Mouse (Mus musculus) left cerebral cortex, postnatal 25 days (tissue): ENCODE data around the gene Uqcrfs1. TPM values are rescaled to one million over a fixed set of nuclear protein-coding genes. Genes with fewer than 3 reads are reported as not detected.

Experiments used
- DNase-seq, 2 experiments: peaks; one replicate each; pipeline ENCODE4 v3.0.0; 2022; ENCODE audit warnings: low spot score in 2 of 2, mixed read lengths in 1 of 2
- intact Hi-C: fragments of 180-260 bp; cut with DNase I; formaldehyde crosslinking; loops from one replicate; pipeline ENCODE4 v1.15.1; 2025
- total RNA-seq, 2 experiments: library from RNA; stranded (reverse); gene quantifications; 2 replicates each; pipeline ENCODE4 v1.2.3; 2021

The Uqcrfs1 gene
- 100 to 1,000 TPM; 150 to 154 TPM for total RNA-seq

- intact Hi-C loops = loop anchor here (5.0 kb wide), 1 partner anchor 112 kb away; the partner anchor contains the start of gene Dusp22
- DNase-seq = peak; percentile 96 to 98
Measured at GRCm38 (mm10) chr13:30544856-30545604, at the start of gene Uqcrfs1. TSS of gene Uqcrfs1 (minus strand) at chr13:30545362.

GRCm38 (mm10) chr13:30585786-30586185, 40.6 kb upstream of the Uqcrfs1 start:
- DNase-seq = no peak
- intact Hi-C loops = no loop called here

- intact Hi-C loops = no loop called here
- no peak for DNase-seq
Measured at GRCm38 (mm10) chr13:30582541-30582940, 37.4 kb upstream of the Uqcrfs1 start.

- DNase-seq = no peak
- intact Hi-C loops = no loop called here
Measured at GRCm38 (mm10) chr13:30578806-30579205, 33.6 kb upstream of the Uqcrfs1 start.

- intact Hi-C loops = no loop called here
- no peak for DNase-seq
Measured at GRCm38 (mm10) chr13:30576819-30577218, 31.7 kb upstream of the Uqcrfs1 start.

- intact Hi-C loops = no loop called here
- no peak for DNase-seq
Measured at GRCm38 (mm10) chr13:30572971-30573370, 27.8 kb upstream of the Uqcrfs1 start.

GRCm38 (mm10) chr13:30570182-30570581, 25.0 kb upstream of the Uqcrfs1 start:
- no peak for DNase-seq
- intact Hi-C loops = no loop called here

GRCm38 (mm10) chr13:30567571-30567970, 22.4 kb upstream of the Uqcrfs1 start:
- no peak for DNase-seq
- intact Hi-C loops = loop anchor here (2.0 to 10.0 kb wide), 5 partner anchors 295 to 1091 kb away; no protein-coding TSS in a partner anchor

- intact Hi-C loops = loop anchor here (2.0 to 10.0 kb wide), 5 partner anchors 296 to 1092 kb away; no protein-coding TSS in a partner anchor
- peak; percentile 70 to 79 for DNase-seq
Measured at GRCm38 (mm10) chr13:30566767-30567166, 21.6 kb upstream of the Uqcrfs1 start.

- no peak for DNase-seq
- intact Hi-C loops = loop anchor here (10.0 kb wide), 2 partner anchors 434 to 524 kb away; no protein-coding TSS in a partner anchor
Measured at GRCm38 (mm10) chr13:30560603-30561002, 15.4 kb upstream of the Uqcrfs1 start.

- intact Hi-C loops = loop anchor here (10.0 kb wide), 2 partner anchors 435 to 525 kb away; no protein-coding TSS in a partner anchor
- no peak for DNase-seq
Measured at GRCm38 (mm10) chr13:30560052-30560451, 14.9 kb upstream of the Uqcrfs1 start.

- intact Hi-C loops = no loop called here
- no peak for DNase-seq
Measured at GRCm38 (mm10) chr13:30557751-30558150, 12.6 kb upstream of the Uqcrfs1 start.

GRCm38 (mm10) chr13:30553051-30553587, 8.0 kb upstream of the Uqcrfs1 start:
- no peak for DNase-seq
- intact Hi-C loops = no loop called here

- no peak for DNase-seq
- intact Hi-C loops = loop anchor here (5.0 kb wide), 1 partner anchor 108 kb away; the partner anchor contains the start of gene Dusp22
Measured at GRCm38 (mm10) chr13:30549339-30549738, 4.2 kb upstream of the Uqcrfs1 start.

GRCm38 (mm10) chr13:30548835-30549234, 3.7 kb upstream of the Uqcrfs1 start:
- intact Hi-C loops = loop anchor here (5.0 kb wide), 1 partner anchor 108 kb away; the partner anchor contains the start of gene Dusp22
- peak; percentile 82 to 84 for DNase-seq

- intact Hi-C loops = loop anchor here (2.0 kb wide), 1 partner anchor 258 kb away; no protein-coding TSS in a partner anchor
- peak; percentile 61 to 77 for DNase-seq
Measured at GRCm38 (mm10) chr13:30530761-30531160, 14.4 kb downstream of the Uqcrfs1 start.

GRCm38 (mm10) chr13:30524961-30525360, 20.2 kb downstream of the Uqcrfs1 start:
- DNase-seq = no peak
- intact Hi-C loops = loop anchor here (10.0 kb wide), 1 partner anchor 440 kb away; no protein-coding TSS in a partner anchor

GRCm38 (mm10) chr13:30523971-30524370, 21.2 kb downstream of the Uqcrfs1 start:
- no peak for DNase-seq
- intact Hi-C loops = loop anchor here (10.0 kb wide), 1 partner anchor 439 kb away; no protein-coding TSS in a partner anchor

- DNase-seq = no peak
- intact Hi-C loops = loop anchor here (10.0 kb wide), 1 partner anchor 439 kb away; no protein-coding TSS in a partner anchor
Measured at GRCm38 (mm10) chr13:30523246-30523891, 21.8 kb downstream of the Uqcrfs1 start.
